Mouse (Mus musculus): ENCODE measurements around the gene Brpf3. TPM values are rescaled to one million over a fixed set of nuclear protein-coding genes. Genes with fewer than 3 reads are reported as not detected.
"Not testable (repeated sequence)": the region's sequence is repeated elsewhere in the genome, so short reads cannot be mapped to it uniquely, and the experiment has no call there.

Brpf3 gene
- polyA plus RNA-seq (2016; fragmentation: Nextera tagmentation; extraction: Ambion mirVana) = 67.4 and 68.8 TPM in 2 replicates

DNA sequence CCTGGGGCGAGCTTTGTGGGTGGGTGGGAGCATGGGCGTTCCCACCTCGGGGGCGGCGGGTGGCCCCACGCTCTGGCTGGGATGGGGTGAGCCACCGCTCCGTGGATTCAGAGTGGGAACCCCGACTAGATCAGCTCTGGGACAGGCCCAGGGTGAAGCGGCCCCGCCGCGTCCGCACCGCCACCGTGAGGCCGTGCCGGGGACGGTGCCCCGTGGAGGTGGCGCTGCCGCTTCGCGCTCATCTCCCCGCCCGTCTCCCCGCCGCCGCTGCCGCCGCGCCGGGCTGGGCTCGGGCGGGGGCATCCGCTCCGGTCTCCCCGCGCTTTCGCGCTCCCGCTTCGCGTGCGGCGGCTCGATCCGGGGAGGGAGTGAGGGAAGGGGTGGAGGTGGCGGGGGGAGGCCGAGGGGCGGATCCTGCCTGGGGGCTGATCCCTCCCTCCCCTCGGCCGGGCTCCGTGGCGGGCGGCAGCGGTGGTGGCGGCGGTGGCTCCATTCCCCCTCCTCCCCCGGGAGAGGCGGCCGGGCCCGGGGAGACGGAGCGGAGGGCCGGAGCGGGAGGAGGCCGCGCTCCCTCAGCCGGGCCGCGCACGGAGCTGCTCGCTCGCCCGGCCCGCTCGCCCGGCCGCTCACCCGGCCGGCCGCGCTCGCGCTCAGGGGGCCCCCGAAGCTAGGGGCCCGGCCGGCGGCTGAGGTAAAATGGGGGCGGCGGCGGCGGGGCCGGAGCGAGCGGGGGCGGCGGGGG, at the start of gene Brpf3:
TSS of gene Brpf3 (plus strand) at position 420 of the 742 bp plus-strand sequence.
- 1% methylated on average over 57 of the region's 99 CpGs for WGBS (ENCODE audit: insufficient replicate concordance)
- peak within 1 kb of the TSS; percentile 99 for H3K27ac ChIP-seq
- peak; percentile 63 for ATAC-seq
- H3K36me3 ChIP-seq = peaks cover 23% of the 10 kb centered on the region
- peak within 1 kb of the TSS; percentile 95 for H3K4me3 ChIP-seq
- no peaks in the 10 kb centered on the region for H3K9me3 ChIP-seq (replicated peaks)
- H3K27me3 ChIP-seq (replicated peaks) = peaks cover 9% of the 10 kb centered on the region; the same call in 1 of the 2 replicates
- H3K4me1 ChIP-seq = peaks cover 58% of the 10 kb centered on the region
- H3K9ac ChIP-seq = peak within 1 kb of the TSS; percentile 100
- peak within 1 kb of the TSS; percentile 95 for H3K4me2 ChIP-seq

DNA sequence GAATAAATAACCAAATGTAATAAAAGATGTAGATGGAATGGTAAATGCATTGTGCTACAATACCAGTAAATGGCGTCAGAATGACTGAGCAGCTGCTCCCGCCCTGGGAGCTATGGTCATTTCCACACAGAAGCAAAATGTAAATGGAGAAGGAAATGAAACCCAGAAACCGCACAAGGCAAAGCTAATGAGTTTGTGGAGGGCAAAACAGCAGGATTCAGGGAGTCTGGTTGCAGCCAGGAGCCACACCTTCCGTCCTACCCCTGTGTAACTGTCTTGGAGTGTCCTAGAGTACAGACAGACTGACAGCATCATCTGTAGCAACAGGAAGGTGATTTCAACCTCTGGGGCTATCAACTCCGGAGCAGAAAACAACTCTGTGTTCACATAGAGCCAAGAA, 44.4 kb upstream of the Brpf3 start:
- Histone ChIP-seq H3K27ac (no peak overlapping the region), H3K4me3 (no peak overlapping the region), H3K9me3 (replicated peaks) (no peaks in the 10 kb centered on the region), H3K4me1 (0 out of 2 replicates have a peak, but pooled peaks cover 6% of the 10 kb centered on the region), H3K9ac (no peak overlapping the region), H3K4me2 (no peak overlapping the region), H3K27me3 (replicated peaks) (no peaks in the 10 kb centered on the region; the same call in 1 of the 2 replicates), H3K36me3 (no peaks in the 10 kb centered on the region)
- WGBS (ENCODE audit: insufficient replicate concordance) = 40% methylated on average over 5 of the region's 5 CpGs
- no peak for ATAC-seq

DNA sequence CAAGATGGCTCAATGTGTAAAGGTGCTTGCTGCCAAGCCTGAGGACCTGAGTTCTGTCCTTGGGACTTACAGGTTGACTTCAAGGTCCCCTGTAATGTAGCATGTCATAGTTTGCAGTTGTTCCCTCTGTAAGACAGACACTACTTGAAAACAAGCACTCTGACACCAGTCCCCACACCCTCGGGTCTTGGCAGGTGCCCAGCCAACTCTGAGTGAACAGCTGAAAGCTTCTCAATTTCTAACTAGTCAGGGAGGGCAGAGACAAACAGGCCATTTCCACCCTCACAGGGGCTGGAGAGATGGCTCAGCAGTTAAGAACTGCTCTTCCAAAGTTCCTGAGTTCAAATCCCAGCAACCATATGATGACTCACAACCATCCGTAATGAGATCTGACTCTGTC, 43.4 kb upstream of the Brpf3 start:
- WGBS (ENCODE audit: insufficient replicate concordance) = 60% methylated on average over 2 of the region's 2 CpGs
- Histone ChIP-seq H3K27me3 (replicated peaks) (peaks cover under 1% of the 10 kb centered on the region; the same call in 1 of the 2 replicates), H3K4me1 (0 out of 2 replicates have a peak, but pooled peaks cover 6% of the 10 kb centered on the region), H3K4me2 (no peak overlapping the region), H3K9me3 (replicated peaks) (no peaks in the 10 kb centered on the region), H3K36me3 (no peaks in the 10 kb centered on the region), H3K27ac (no peak overlapping the region), H3K9ac (no peak overlapping the region), H3K4me3 (no peak overlapping the region)
- ATAC-seq = no peak

DNA sequence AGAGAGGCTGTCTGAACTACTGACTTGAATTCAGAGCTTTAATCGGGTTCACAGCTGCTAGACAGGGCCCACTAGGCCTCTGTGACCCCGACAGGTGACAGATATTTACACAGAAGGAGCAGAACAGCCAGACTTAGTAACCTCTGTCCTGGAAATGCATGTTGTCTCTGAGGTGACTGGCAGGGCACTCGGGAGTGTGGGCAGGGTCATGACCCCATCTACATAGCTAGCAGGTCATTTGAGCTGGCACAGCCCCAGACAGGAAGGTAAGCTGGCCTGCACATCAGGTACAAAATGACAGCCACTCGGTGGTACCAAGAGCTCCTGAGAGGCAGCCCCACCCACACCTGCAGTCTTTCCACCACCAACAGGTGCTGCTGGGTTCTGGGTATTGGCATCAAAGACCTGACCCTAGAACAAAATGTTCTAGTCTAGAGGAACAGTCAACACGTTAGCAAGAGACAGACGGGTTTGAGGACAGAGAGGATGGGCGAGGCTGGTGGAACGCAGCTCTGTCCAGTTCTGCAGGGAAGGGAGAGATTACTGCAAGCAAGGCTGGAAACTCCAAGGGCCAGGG, 40.1 kb upstream of the Brpf3 start:
- Histone ChIP-seq H3K9me3 (replicated peaks) (no peaks in the 10 kb centered on the region), H3K36me3 (no peaks in the 10 kb centered on the region), H3K27me3 (replicated peaks) (peaks cover 20% of the 10 kb centered on the region), H3K4me3 (no peak overlapping the region), H3K9ac (no peak overlapping the region), H3K4me2 (no peak overlapping the region), H3K27ac (no peak overlapping the region), H3K4me1 (0 out of 2 replicates have a peak, but pooled peaks cover 6% of the 10 kb centered on the region)
- 0 out of 2 replicates have a peak, but pooled peaks have one; percentile 37 for ATAC-seq
- WGBS (ENCODE audit: insufficient replicate concordance) = 54% methylated on average over 8 of the region's 8 CpGs

DNA sequence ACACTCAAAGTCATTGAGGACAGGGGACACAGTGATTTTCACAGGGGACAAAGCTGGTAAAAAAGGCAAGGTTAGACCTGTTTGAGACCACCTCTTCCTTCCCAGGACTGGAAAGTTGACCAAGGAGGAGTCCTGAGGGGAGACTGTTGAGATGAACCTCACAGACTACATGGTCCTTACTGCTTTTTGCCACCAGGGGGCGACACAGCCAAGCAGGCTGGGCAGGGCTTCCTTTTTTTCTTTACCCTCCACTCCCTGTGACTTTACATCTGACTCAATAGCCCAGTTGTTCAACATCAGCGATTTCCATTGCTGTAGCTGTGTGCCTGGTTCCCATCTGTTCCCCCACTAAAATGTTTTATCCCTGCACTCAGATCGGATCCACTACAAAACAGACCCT, 39.0 kb upstream of the Brpf3 start:
- Histone ChIP-seq H3K4me3 (no peak overlapping the region), H3K27ac (no peak overlapping the region), H3K9me3 (replicated peaks) (no peaks in the 10 kb centered on the region), H3K4me1 (0 out of 2 replicates have a peak, but pooled peaks cover 6% of the 10 kb centered on the region), H3K9ac (no peak overlapping the region), H3K4me2 (no peak overlapping the region), H3K27me3 (replicated peaks) (peaks cover 30% of the 10 kb centered on the region), H3K36me3 (no peaks in the 10 kb centered on the region)
- ATAC-seq = no peak
- WGBS (ENCODE audit: insufficient replicate concordance) = 13% methylated on average over 3 of the region's 3 CpGs

DNA sequence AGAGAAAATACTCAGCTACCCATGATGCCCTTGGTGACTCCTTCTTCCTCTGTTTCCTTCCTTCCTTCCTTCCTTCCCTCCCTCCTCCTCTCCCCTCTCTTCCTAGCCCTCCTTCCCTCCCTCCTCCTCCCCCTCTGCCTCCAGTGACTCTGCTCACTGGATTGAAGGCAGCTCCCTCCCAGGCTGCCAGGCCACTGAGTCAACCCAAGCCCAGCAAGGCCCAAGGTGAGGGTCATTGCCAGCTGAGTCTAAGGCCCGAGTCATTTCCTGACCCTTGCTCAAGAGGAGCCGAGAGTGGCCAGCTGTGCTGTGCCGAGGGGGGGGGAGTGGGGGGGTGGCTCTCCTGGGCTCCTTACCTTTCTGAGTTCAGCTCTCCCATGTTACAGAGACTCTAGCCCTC, 34.7 kb upstream of the Brpf3 start:
- Histone ChIP-seq H3K4me3 (no peak overlapping the region), H3K4me1 (peaks cover 16% of the 10 kb centered on the region), H3K9ac (no peak overlapping the region), H3K36me3 (no peaks in the 10 kb centered on the region), H3K9me3 (replicated peaks) (no peaks in the 10 kb centered on the region), H3K4me2 (no peak overlapping the region), H3K27me3 (replicated peaks) (peaks cover 72% of the 10 kb centered on the region), H3K27ac (no peak overlapping the region)
- no peak for ATAC-seq
- 32% methylated on average over 3 of the region's 3 CpGs for WGBS (ENCODE audit: insufficient replicate concordance)

DNA sequence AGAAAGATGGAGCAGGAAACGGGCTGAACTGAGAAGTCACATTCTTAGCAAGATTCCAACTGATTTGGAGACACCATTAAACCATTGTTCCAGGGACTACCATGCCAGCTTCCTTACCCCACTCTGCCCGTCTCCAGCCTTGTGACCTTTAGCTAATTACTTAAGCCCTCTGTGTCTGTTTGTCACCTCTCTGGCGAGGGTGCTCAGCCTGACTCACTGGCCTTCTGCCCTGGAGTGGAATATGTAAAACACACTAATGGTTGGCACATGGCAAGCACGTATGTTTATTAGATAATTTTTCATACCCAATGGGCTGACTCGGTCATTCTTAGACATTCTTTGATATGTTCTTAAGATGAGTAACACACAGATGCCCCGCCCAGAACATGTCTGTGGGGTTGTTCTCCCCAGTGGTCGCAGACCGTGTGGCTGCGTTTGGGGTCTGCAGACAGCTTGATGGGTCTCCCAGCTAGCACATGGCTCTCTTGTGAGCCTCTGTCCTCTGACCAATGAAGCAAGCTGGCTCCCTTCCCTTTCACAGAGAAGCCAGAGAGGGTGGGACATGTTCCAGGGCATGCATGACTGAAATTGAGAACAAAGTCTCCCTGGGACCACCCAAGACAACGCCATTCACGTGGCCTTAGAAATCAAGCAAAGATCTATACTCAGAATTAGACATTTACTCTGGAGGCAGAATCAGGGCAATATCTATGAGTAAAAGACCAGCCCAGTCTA, 33.9 kb upstream of the Brpf3 start:
- H3K27ac ChIP-seq = no peak overlapping the region
- H3K36me3 ChIP-seq = no peaks in the 10 kb centered on the region
- no peak overlapping the region for H3K4me2 ChIP-seq
- H3K27me3 ChIP-seq (replicated peaks) = peaks cover 80% of the 10 kb centered on the region
- H3K9ac ChIP-seq = no peak overlapping the region
- no peak for ATAC-seq
- peaks cover 16% of the 10 kb centered on the region for H3K4me1 ChIP-seq
- H3K9me3 ChIP-seq (replicated peaks) = no peaks in the 10 kb centered on the region
- 60% methylated on average over 11 of the region's 11 CpGs for WGBS (ENCODE audit: insufficient replicate concordance)
- H3K4me3 ChIP-seq = no peak overlapping the region

DNA sequence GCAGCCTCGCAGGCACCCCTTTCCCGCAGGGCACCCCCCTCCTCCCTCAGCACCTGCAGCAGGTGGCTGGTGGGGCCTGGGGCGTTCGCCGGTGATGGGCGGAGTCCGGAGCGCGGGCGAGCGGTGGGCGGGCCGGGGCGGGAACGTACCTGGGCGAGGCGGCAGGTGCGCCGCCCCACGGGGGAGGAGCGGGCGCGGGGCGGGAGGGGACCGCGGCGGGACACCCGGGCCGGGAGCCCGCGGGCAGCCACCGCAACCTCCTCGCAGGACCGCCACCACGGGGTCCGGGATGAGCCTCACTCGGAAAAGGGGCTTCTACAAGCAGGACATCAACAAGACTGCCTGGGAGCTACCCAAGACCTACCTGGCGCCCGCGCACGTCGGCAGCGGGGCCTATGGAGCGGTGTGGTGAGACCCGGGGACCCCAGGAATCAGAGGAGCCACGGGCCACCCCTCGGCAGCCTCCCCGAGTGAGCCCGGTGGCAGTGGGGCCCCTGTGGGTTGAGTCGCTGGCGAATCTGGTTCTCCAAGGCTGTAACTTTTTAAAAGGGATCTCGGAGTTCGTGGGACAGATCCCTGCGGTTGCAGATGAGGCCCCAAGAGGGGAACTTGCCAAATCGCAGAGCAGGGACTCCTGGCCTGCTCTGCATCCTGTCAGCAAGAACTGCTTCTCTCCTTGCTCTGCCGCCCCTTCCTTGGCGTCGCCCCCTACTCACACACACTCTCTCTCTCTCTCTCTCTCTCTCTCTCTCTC, 31.6 kb upstream of the Brpf3 start, which contains the start of gene Mapk13:
TSS of gene Mapk13 (plus strand) at position 177 of the 754 bp plus-strand sequence.
- WGBS (ENCODE audit: insufficient replicate concordance) = 1% methylated on average over 56 of the region's 58 CpGs
- ATAC-seq = no peak

DNA sequence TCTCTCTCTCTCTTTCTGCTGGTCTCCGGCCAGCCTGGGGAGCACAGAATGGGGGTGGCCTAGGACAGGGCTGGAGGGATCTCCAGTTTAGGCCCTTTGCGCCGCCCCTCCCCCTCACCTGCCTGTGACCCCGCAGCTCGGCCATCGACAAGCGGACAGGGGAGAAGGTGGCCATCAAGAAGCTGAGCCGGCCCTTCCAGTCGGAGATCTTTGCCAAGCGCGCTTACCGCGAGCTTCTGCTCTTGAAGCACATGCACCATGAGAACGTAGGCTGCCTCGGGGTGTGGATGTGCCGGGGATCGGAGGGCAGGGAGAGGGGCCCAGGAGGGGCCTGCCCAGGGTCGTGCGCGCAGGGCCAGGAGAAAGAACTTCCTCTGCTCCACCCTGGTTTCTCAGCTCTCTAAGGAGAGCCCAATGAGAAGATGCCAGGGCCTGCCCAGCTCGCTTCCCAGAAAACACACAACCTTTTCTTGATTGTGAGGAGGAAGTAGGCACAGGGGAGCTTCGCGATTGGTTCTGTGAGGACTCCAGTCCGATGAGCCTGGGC, 30.9 kb upstream of the Brpf3 start:
- H3K4me1 ChIP-seq = peaks cover 16% of the 10 kb centered on the region
- H3K36me3 ChIP-seq = no peaks in the 10 kb centered on the region
- H3K27ac ChIP-seq = no peak overlapping the region
- WGBS (ENCODE audit: insufficient replicate concordance) = 1% methylated on average over 24 of the region's 24 CpGs
- H3K4me2 ChIP-seq = peak overlapping the region; percentile 69
- H3K27me3 ChIP-seq (replicated peaks) = peaks cover 72% of the 10 kb centered on the region
- H3K9me3 ChIP-seq (replicated peaks) = peaks cover 4% of the 10 kb centered on the region; the same call in 1 of the 2 replicates
- H3K9ac ChIP-seq = 0 out of 2 replicates have a peak overlapping the region, but pooled peaks have one; percentile 4
- no peak for ATAC-seq
- H3K4me3 ChIP-seq = peak overlapping the region; percentile 50

More for the DNA sequence above, 31.6 kb upstream of the Brpf3 start, which contains the start of gene Mapk13:
- H3K9me3 ChIP-seq (replicated peaks) = peaks cover 3% of the 10 kb centered on the region; the same call in 1 of the 2 replicates
- peak within 1 kb of the TSS; percentile 45 for H3K9ac ChIP-seq
- H3K4me1 ChIP-seq = peaks cover 16% of the 10 kb centered on the region
- H3K36me3 ChIP-seq = no peaks in the 10 kb centered on the region
- H3K4me2 ChIP-seq = peak within 1 kb of the TSS; percentile 69
- no peak within 1 kb of the TSS for H3K27ac ChIP-seq
- peaks cover 72% of the 10 kb centered on the region for H3K27me3 ChIP-seq (replicated peaks)
- H3K4me3 ChIP-seq = peak within 1 kb of the TSS; percentile 50

DNA sequence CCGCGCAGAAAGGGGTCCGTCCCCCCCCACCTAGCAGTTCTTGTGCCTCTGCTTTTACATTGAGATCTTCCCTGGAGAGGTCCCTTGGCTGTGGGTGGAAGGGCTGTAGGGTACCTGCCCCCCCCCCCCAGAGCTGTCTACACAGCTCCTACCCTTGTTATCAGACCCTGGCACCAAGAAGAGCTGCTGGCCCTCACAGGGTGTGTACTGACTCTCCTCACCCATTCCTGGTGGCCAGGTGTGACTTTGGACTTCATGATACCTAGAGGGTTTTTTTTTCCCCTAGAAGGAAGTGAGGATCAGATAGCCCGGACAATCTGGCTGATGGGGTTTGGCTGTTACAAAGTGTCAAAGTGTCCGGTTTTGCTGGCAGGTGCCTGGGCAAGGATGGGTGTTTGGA, 29.6 kb upstream of the Brpf3 start:
- WGBS (ENCODE audit: insufficient replicate concordance) = 64% methylated on average over 5 of the region's 5 CpGs
- no peak for ATAC-seq

DNA sequence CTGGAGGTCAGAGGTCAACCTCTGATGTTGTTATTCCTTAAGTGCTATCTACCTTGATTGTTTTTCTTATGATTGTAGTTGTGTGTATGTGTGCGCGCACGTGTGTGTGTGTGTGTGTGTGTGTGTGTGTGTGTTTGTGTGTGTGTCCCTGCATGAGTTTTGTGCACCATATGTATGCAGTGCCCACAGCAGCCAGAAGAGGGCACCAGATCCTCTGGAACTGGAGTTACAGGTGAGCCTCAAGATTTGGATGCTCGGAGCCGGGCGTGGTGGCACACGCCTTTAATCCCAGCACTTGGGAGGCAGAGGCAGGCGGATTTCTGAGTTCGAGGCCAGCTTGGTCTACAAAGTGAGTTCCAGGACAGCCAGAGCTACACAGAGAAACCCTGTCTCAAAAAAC, 26.6 kb upstream of the Brpf3 start:
- H3K4me1 ChIP-seq = peaks cover 16% of the 10 kb centered on the region
- 91% methylated on average over 9 of the region's 9 CpGs for WGBS (ENCODE audit: insufficient replicate concordance)

More for the DNA sequence above, 29.6 kb upstream of the Brpf3 start:
- H3K9ac ChIP-seq = no peak overlapping the region
- H3K36me3 ChIP-seq = no peaks in the 10 kb centered on the region
- H3K9me3 ChIP-seq (replicated peaks) = peaks cover 4% of the 10 kb centered on the region; the same call in 1 of the 2 replicates
- no peak overlapping the region for H3K4me2 ChIP-seq
- H3K27ac ChIP-seq = no peak overlapping the region
- peaks cover 16% of the 10 kb centered on the region for H3K4me1 ChIP-seq
- no peak overlapping the region for H3K4me3 ChIP-seq
- peaks cover 67% of the 10 kb centered on the region for H3K27me3 ChIP-seq (replicated peaks)

More for the DNA sequence above, 26.6 kb upstream of the Brpf3 start:
- H3K4me2 ChIP-seq; H3K27ac ChIP-seq; H3K36me3 ChIP-seq; H3K9me3 ChIP-seq (replicated peaks); H3K9ac ChIP-seq; ATAC-seq; H3K4me3 ChIP-seq: not testable (repeated sequence)
- H3K27me3 ChIP-seq (replicated peaks) = peaks cover 46% of the 10 kb centered on the region

Data from liver, embryonic 12.5 days (tissue).